Mouse (Mus musculus): ENCODE data around the gene Gorasp2.
A peak's percentile ranks its signal among the peaks of the same experiment; 100 is the strongest.

The Gorasp2 gene

DNA sequence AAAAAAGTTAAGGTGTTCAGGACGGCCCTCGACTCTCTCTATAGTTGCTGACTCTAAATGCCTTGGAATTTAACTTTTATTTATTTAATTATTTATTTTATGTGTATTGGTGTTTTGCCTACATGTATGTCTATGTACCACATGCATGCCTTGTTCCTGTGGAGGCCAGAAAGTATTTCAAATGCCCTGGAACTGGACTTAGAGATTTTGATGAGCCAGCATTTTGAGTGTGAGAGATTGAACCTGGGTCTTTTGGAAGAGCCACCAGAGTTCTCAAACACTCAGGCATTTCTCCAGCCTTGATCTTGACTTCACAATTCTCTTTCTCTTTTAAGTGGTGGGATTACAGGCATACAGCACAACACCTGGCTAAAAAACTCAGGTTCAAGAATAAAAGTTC lies 90.3 kb downstream of the Gorasp2 start:
- DNase-seq = no peak

DNA sequence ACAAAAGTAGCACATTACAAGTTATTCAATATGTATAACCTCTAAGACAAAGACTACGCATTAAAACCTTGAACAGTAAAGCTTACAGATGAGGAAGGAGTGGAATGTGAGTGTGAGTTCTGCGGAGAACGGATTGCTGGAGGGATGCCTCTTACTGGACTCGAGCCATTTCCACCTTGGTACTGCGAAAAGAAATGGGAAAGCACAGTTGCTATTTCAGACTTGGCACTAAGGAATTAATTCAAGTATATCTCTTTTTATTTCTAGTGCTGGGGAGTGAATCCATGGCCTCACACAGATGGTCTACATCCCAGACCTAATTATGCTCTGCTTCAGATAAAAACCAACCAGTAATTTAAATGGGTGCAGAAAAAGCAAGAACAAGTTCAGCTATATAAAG lies 90.8 kb downstream of the Gorasp2 start:
- peak in 1 of 2 experiments; percentile 12 for DNase-seq
